Mouse (Mus musculus): Measurements from ENCODE around the gene Notum. TPM values are rescaled to one million over a fixed set of nuclear protein-coding genes. Genes with fewer than 3 reads are reported as not detected.
A peak's percentile ranks its signal among the peaks of the same experiment; 100 is the strongest.

Gene Notum
- polyA plus RNA-seq, 1 experiment from 2014 or later, result 7.4 TPM

DNA sequence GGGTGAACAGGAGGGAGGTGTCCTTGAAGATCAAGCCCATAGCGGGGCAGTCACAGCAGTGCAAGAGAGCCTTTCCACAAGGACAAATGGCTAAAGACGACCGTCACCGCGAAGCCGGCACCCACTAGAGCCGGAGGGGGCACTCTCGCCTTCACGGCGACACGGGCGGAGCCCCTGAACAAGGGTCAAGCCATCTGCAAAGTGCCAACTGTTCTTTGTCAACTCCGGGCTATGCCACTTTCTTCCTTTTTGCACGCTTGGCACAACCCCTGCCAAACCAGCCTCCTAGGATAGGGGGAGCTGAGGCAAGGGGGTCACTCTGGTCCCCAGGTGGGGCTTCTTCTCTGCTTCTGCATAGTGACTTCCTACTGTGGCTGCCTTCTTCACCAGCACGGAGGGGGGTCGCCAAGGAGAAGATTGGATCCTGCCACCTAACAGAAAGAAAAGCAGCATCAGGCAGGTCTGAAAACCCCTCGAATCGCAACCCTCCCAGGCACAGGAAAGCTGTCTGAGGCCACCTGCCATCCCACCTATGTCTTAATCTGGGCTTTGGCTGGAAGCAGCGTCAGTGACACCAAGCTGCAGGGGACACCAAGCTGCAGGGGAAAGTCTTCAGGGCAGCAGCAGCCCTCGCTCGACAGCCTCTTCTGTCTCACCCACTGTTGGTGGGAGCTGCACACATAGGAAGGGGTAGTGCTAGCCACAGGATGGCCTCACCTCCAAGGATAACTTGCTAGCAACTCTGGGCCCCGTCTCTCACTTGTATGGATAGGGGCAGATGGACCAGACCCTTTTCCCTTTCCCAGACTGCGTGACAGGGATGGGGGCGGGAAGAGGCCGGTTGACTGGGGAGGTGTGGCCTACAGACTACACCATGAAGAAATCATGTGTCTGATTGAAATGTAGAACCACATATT, 42.1 kb downstream of the Notum start:
- TF ChIP-seq CTCF (IDR thresholded peaks at IDR 0.05; ENCODE audit: low read depth), result no peak
- Histone ChIP-seq H3K9me3 (replicated peaks; ENCODE audit: low read length) (no peaks in the 10 kb centered on the region), H3K36me3 (ENCODE audit: insufficient read depth, low read length) (peaks cover 25% of the 10 kb centered on the region), H3K27ac (no peak overlapping the region), H3K4me1 (replicated peaks; ENCODE audit: insufficient read depth, low read length) (peaks cover 6% of the 10 kb centered on the region; the same call in 1 of the 2 replicates), H3K4me3 (replicated peaks; ENCODE audit: low read depth, low read length) (no peak overlapping the region), H3K27me3 (ENCODE audit: insufficient read depth, low read length) (no peaks in the 10 kb centered on the region), H3K9ac (ENCODE audit: low read depth, low read length) (no peak overlapping the region), H3K4me2 (ENCODE audit: low read length) (no peak overlapping the region)
- ATAC-seq (replicated peaks; ENCODE audit: low FRiP score, low read depth) (no peak), DNase-seq (ENCODE audit: low spot score) (no peak)
- WGBS, result 91% methylated on average over 25 of the region's 25 CpGs

DNA sequence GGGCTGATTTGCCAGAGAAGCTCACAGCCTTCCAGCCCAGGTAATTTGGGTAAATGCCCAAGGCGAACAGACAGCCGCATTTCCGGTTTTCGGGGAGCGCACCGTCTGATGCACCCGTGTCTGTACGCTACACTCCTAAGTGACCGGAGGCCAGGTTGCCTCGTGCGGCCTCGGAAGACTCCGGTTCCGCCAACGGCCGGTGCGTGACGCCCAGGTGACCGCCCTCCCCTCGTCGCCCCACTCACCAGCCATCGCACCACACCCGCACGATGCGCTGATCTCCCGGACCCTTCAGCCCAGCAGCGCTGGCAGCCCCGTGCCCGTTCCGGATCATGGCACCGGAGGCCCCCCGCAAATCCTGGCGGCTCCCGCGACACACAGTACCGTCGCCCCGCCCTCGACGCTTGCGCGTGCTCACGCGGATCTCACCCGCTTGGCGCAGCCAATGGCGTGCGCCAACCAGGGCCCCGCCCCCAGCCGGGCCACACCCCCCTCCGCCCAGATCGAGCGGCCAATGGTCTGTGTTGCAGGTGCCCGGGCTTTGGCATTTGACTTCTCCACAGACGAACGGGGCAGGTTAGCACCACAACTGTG, 43.4 kb downstream of the Notum start, which contains the start of gene Pcyt2:
Gene Pcyt2 (minus strand): TSS at position 418 of the 594 bp plus-strand sequence.
- H3K27ac ChIP-seq, result peak within 1 kb of the TSS; percentile 82
- TF ChIP-seq CTCF (IDR thresholded peaks at IDR 0.05; ENCODE audit: low read depth), result no peak
- WGBS, result under 1% methylated on average over 56 of the region's 56 CpGs
- no peaks in the 10 kb centered on the region for H3K27me3 ChIP-seq (ENCODE audit: insufficient read depth, low read length)
- peaks cover 6% of the 10 kb centered on the region; the same call in 1 of the 2 replicates for H3K4me1 ChIP-seq (replicated peaks; ENCODE audit: insufficient read depth, low read length)
- ATAC-seq (replicated peaks; ENCODE audit: low FRiP score, low read depth) (peak; percentile 92), DNase-seq (ENCODE audit: low spot score) (peak; percentile 90)
- peaks cover 25% of the 10 kb centered on the region for H3K36me3 ChIP-seq (ENCODE audit: insufficient read depth, low read length)
- H3K4me3 ChIP-seq (replicated peaks; ENCODE audit: low read depth, low read length), result peak within 1 kb of the TSS; percentile 74
- H3K4me2 ChIP-seq (ENCODE audit: low read length), result peak within 1 kb of the TSS; percentile 62
- H3K9me3 ChIP-seq (replicated peaks; ENCODE audit: low read length), result no peaks in the 10 kb centered on the region
- H3K9ac ChIP-seq (ENCODE audit: low read depth, low read length), result peak within 1 kb of the TSS; percentile 72

DNA sequence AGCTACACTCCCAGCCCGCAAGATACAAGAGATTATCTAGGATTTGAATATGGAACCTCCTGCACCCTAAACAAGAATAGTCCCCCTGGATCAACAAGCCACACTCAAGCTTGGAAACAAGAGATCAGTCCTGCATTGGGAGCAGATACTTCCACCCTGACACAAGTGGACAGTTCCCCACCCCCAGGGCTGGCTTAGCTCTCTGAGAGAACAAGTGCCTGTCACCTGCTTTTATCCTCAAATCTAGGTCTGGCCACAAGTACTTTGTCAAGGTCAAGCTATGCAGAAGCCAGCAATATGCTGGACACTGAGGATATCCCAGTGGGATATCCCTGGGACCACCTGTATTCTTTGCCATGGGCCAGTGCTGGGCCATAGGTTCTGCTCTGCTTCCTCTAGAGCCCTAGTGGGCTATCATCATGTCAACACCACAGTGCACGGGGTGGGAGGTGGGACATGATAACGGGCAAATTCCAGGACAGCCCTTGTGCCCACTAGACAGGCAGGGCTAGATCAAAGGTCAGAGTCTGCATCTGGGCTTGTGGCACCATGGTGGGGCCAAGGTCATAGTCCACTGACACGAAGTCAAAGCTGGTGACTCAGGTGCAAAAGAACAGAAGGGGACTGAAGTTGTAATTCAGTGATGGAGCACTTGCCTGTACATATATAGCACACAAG, 44.2 kb downstream of the Notum start:
- DNase-seq (ENCODE audit: low spot score) (peak; percentile 20), ATAC-seq (replicated peaks; ENCODE audit: low FRiP score, low read depth) (no peak; the same call in 1 of the 2 replicates)
- peaks cover 6% of the 10 kb centered on the region; the same call in 1 of the 2 replicates for H3K4me1 ChIP-seq (replicated peaks; ENCODE audit: insufficient read depth, low read length)
- H3K4me2 ChIP-seq (ENCODE audit: low read length), result peak overlapping the region; percentile 62
- 43% methylated on average over 4 of the region's 4 CpGs for WGBS
- peak overlapping the region; percentile 82 for H3K27ac ChIP-seq
- peak overlapping the region; percentile 74 for H3K4me3 ChIP-seq (replicated peaks; ENCODE audit: low read depth, low read length)
- peaks cover 30% of the 10 kb centered on the region for H3K36me3 ChIP-seq (ENCODE audit: insufficient read depth, low read length)
- H3K9ac ChIP-seq (ENCODE audit: low read depth, low read length), result peak overlapping the region; percentile 72
- no peak for TF ChIP-seq CTCF (IDR thresholded peaks at IDR 0.05; ENCODE audit: low read depth)
- H3K9me3 ChIP-seq (replicated peaks; ENCODE audit: low read length), result no peaks in the 10 kb centered on the region
- no peaks in the 10 kb centered on the region for H3K27me3 ChIP-seq (ENCODE audit: insufficient read depth, low read length)

DNA sequence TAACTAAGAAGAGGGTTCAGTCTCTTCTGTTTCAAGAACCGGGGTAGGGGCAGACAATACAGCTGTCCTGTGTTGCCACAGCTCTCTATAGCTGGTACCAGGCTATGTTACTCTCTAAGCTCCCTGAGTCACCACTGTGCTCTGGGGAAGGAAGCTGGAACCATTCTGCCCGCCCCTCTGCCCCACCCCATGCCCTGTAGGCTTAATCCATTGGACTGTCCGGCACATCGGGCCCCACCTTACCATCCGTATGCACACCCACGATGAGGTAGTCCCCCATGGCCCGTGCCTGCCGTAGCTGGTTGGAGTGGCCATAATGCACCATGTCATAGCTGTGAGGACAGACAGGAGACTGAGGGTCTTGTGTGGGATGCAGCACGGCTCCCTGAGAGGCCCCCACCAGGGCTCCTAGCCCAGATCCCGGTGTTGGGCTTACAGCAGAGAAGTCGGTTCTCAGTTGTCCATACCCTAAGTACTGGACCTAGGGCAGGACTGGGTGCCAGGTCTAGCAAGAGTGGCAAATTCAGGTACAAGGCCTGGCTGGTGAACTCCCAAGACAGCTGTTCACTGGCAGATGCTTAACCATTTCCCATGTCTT, 45.3 kb downstream of the Notum start:
- Histone ChIP-seq H3K9me3 (replicated peaks; ENCODE audit: low read length) (no peaks in the 10 kb centered on the region), H3K27ac (no peak overlapping the region), H3K4me3 (replicated peaks; ENCODE audit: low read depth, low read length) (no peak overlapping the region), H3K4me1 (replicated peaks; ENCODE audit: insufficient read depth, low read length) (peaks cover 6% of the 10 kb centered on the region; the same call in 1 of the 2 replicates), H3K9ac (ENCODE audit: low read depth, low read length) (no peak overlapping the region), H3K36me3 (ENCODE audit: insufficient read depth, low read length) (peaks cover 34% of the 10 kb centered on the region), H3K27me3 (ENCODE audit: insufficient read depth, low read length) (no peaks in the 10 kb centered on the region), H3K4me2 (ENCODE audit: low read length) (no peak overlapping the region)
- ATAC-seq (replicated peaks; ENCODE audit: low FRiP score, low read depth) (no peak), DNase-seq (ENCODE audit: low spot score) (no peak)
- WGBS, result 91% methylated on average over 11 of the region's 11 CpGs
- TF ChIP-seq CTCF (IDR thresholded peaks at IDR 0.05; ENCODE audit: low read depth), result no peak

DNA sequence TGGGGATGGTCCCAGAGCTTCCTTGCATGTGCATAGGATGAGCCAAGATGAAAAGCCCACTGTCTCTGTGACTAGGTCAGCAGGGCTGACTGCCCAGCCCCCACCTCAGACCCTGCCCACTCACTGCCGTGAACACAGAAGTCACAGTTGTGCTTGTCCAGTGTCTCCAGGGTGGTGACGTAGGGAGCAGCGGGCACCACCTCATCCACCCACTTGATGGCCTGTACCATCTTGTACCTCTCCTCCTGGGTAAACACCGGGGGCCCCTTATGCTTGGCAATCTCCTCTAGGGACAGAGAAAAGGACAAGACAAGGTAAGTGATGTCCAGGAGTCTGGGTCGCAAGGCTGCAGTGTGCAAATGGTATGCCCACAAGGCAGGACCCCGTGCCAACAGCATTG, 45.8 kb downstream of the Notum start:
- H3K27ac ChIP-seq, result no peak overlapping the region
- peaks cover 6% of the 10 kb centered on the region; the same call in 1 of the 2 replicates for H3K4me1 ChIP-seq (replicated peaks; ENCODE audit: insufficient read depth, low read length)
- no peak overlapping the region for H3K4me2 ChIP-seq (ENCODE audit: low read length)
- ATAC-seq (replicated peaks; ENCODE audit: low FRiP score, low read depth) (no peak), DNase-seq (ENCODE audit: low spot score) (no peak)
- no peaks in the 10 kb centered on the region for H3K9me3 ChIP-seq (replicated peaks; ENCODE audit: low read length)
- no peak for TF ChIP-seq CTCF (IDR thresholded peaks at IDR 0.05; ENCODE audit: low read depth)
- WGBS, result 93% methylated on average over 6 of the region's 6 CpGs
- H3K4me3 ChIP-seq (replicated peaks; ENCODE audit: low read depth, low read length), result no peak overlapping the region
- peaks cover 32% of the 10 kb centered on the region for H3K36me3 ChIP-seq (ENCODE audit: insufficient read depth, low read length)
- no peaks in the 10 kb centered on the region for H3K27me3 ChIP-seq (ENCODE audit: insufficient read depth, low read length)
- no peak overlapping the region for H3K9ac ChIP-seq (ENCODE audit: low read depth, low read length)

DNA sequence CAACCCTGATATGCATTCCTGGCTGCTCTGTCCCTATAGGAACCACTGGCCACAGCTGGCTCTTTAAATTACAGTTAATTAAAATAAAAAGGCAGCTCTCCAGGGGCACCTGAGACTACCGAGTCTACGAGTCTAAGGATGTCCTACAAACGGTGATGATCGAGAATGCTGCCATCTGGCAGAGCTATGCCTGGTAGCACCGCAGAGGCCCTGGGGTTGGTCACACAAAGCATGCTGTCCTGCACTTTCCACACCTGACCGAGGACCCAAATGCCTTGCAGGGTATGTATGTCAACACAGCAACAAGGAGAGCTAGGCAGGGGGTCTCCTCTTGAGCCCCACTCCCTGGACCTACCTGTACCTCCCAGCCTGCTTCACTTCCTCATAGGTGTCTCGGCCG, 47.0 kb downstream of the Notum start:
- 83% methylated on average over 8 of the region's 8 CpGs for WGBS
- no peak for TF ChIP-seq CTCF (IDR thresholded peaks at IDR 0.05; ENCODE audit: low read depth)

More for the DNA sequence above, 47.0 kb downstream of the Notum start:
- no peaks in the 10 kb centered on the region for H3K27me3 ChIP-seq (ENCODE audit: insufficient read depth, low read length)
- DNase-seq (ENCODE audit: low spot score) (no peak), ATAC-seq (replicated peaks; ENCODE audit: low FRiP score, low read depth) (no peak)
- no peak overlapping the region for H3K4me2 ChIP-seq (ENCODE audit: low read length)
- no peaks in the 10 kb centered on the region for H3K9me3 ChIP-seq (replicated peaks; ENCODE audit: low read length)
- H3K27ac ChIP-seq, result no peak overlapping the region
- no peak overlapping the region for H3K9ac ChIP-seq (ENCODE audit: low read depth, low read length)
- H3K36me3 ChIP-seq (ENCODE audit: insufficient read depth, low read length), result peaks cover 26% of the 10 kb centered on the region
- H3K4me3 ChIP-seq (replicated peaks; ENCODE audit: low read depth, low read length), result no peak overlapping the region
- peaks cover 7% of the 10 kb centered on the region for H3K4me1 ChIP-seq (replicated peaks; ENCODE audit: insufficient read depth, low read length)

Measured in kidney, postnatal 0 days (tissue).